Mouse (Mus musculus): Measurements from ENCODE around the gene Cep152. TPM values are rescaled to one million over a fixed set of nuclear protein-coding genes. Genes with fewer than 3 reads are reported as not detected.

The Cep152 gene
- total and polyA plus RNA-seq, 3 experiments, result 0.51 to 1.4 (median 1.4) TPM

- no peak overlapping the region for H3K27ac ChIP-seq
- H3K4me3 ChIP-seq, result no peak overlapping the region
- no peaks in the 10 kb centered on the region for H3K27me3 ChIP-seq (ENCODE audit: control insufficient read depth, insufficient read depth, low read length)
- H3K79me2 ChIP-seq (replicated peaks; ENCODE audit: control insufficient read depth, insufficient read depth, low read length), result no peaks in the 10 kb centered on the region
- H3K36me3 ChIP-seq (ENCODE audit: control insufficient read depth, insufficient read depth, low read length), result no peaks in the 10 kb centered on the region
- WGBS, result 92% methylated on average over 12 of the region's 12 CpGs
- H3K4me1 ChIP-seq (ENCODE audit: control insufficient read depth, insufficient read depth, low read length), result no peaks in the 10 kb centered on the region
- intact Hi-C loops (cut with DNase I), result no loop called here
- DNase-seq, result no peak
- TF ChIP-seq EP300 (IDR thresholded peaks at IDR 0.05; ENCODE audit: insufficient read depth, low read depth, low read length) (no peak), CTCF (IDR thresholded peaks at IDR 0.05) (no peak), POLR2A (IDR thresholded peaks at IDR 0.05; ENCODE audit: insufficient read depth, low read depth, low read length) (no peak)
- H3K9ac ChIP-seq (ENCODE audit: low read depth, low read length), result no peak overlapping the region
Observed at GRCm38 (mm10) chr2:125589287-125589686, 35.6 kb downstream of the Cep152 start.

DNA sequence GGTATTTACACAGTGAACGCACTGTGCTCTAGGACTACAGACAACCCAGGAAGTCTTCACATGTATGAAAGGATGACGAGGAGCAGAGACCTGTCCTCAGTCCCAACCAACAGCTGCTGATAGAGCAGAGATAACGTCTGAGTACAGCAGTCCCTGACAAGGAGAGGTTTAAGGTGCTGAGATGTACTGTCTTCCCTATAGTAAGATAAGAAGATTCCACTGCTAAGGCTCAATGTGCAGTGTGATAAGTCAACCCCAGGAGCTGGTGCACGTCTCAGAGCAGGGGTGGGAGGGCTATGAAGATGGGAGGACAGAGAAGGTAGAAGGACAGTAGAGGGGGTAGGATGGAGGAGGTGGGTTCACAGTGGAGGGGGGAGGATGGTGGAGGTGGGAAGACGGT lies 43.8 kb downstream of the Cep152 start:
- intact Hi-C loops (cut with DNase I), result no loop called here
- H3K9ac ChIP-seq (ENCODE audit: low read depth, low read length), result no peak overlapping the region
- H3K27ac ChIP-seq, result no peak overlapping the region
- H3K4me3 ChIP-seq, result no peak overlapping the region
- 84% methylated on average over 5 of the region's 5 CpGs for WGBS
- no peaks in the 10 kb centered on the region for H3K27me3 ChIP-seq (ENCODE audit: control insufficient read depth, insufficient read depth, low read length)
- no peaks in the 10 kb centered on the region for H3K36me3 ChIP-seq (ENCODE audit: control insufficient read depth, insufficient read depth, low read length)
- no peaks in the 10 kb centered on the region for H3K4me1 ChIP-seq (ENCODE audit: control insufficient read depth, insufficient read depth, low read length)
- H3K79me2 ChIP-seq (replicated peaks; ENCODE audit: control insufficient read depth, insufficient read depth, low read length), result no peaks in the 10 kb centered on the region
- no peak for TF ChIP-seq EP300 (IDR thresholded peaks at IDR 0.05; ENCODE audit: insufficient read depth, low read depth, low read length)
- no peak for TF ChIP-seq POLR2A (IDR thresholded peaks at IDR 0.05; ENCODE audit: insufficient read depth, low read depth, low read length)
- TF ChIP-seq CTCF (IDR thresholded peaks at IDR 0.05), result no peak
- no peak for DNase-seq

DNA sequence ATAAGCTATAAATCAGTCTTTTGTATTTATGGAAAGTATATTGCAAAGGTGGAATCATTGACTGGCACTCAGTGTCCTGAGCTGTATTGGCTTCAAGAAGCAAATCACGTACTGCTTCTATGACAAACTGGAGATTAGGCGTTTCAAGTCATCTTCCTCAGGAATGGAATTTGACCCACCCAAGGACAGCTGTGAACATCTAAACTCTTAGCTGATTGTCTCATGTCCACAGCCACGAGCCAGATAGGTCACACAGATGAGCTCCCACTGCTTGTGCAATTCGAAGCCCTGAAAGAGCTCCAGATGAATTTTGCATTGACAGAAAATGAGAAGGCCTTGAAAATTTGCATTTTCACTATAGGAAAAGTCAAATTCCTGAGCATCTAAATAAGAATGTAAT lies 47.2 kb downstream of the Cep152 start:
- DNase-seq, result peak in 1 of 2 experiments; percentile 30
- H3K9ac ChIP-seq (ENCODE audit: low read depth, low read length), result no peak overlapping the region
- no peaks in the 10 kb centered on the region for H3K27me3 ChIP-seq (ENCODE audit: control insufficient read depth, insufficient read depth, low read length)
- no peaks in the 10 kb centered on the region for H3K4me1 ChIP-seq (ENCODE audit: control insufficient read depth, insufficient read depth, low read length)
- intact Hi-C loops (cut with DNase I), result no loop called here
- no peak for TF ChIP-seq POLR2A (IDR thresholded peaks at IDR 0.05; ENCODE audit: insufficient read depth, low read depth, low read length)
- TF ChIP-seq EP300 (IDR thresholded peaks at IDR 0.05; ENCODE audit: insufficient read depth, low read depth, low read length), result no peak
- no peak for TF ChIP-seq CTCF (IDR thresholded peaks at IDR 0.05)
- WGBS, result 78% methylated on average over 4 of the region's 4 CpGs
- H3K4me3 ChIP-seq, result no peak overlapping the region
- no peaks in the 10 kb centered on the region for H3K79me2 ChIP-seq (replicated peaks; ENCODE audit: control insufficient read depth, insufficient read depth, low read length)
- H3K36me3 ChIP-seq (ENCODE audit: control insufficient read depth, insufficient read depth, low read length), result no peaks in the 10 kb centered on the region
- no peak overlapping the region for H3K27ac ChIP-seq

DNA sequence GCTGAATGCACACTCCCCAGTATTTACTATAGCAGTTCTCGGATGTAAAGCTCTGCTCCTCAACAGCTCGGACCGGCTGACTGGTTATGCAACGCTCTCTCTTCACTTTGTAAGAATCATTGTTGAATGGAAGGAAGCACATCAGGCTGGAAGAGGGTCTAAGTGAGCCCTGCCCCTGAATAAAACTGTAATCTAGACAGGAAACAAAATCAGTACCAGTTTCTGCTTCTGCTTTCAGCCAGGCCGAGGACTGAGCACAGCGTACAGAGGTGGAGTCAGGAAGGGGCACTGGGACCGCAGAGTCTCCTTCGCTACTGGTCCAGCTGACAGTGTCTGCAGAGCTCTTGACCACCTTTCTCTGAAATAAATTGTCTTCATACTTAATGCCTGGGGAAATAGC lies 48.4 kb downstream of the Cep152 start:
- Histone ChIP-seq H3K4me1 (ENCODE audit: control insufficient read depth, insufficient read depth, low read length) (no peaks in the 10 kb centered on the region), H3K9ac (ENCODE audit: low read depth, low read length) (no peak overlapping the region), H3K4me3 (no peak overlapping the region), H3K79me2 (replicated peaks; ENCODE audit: control insufficient read depth, insufficient read depth, low read length) (no peaks in the 10 kb centered on the region), H3K36me3 (ENCODE audit: control insufficient read depth, insufficient read depth, low read length) (no peaks in the 10 kb centered on the region), H3K27ac (no peak overlapping the region), H3K27me3 (ENCODE audit: control insufficient read depth, insufficient read depth, low read length) (no peaks in the 10 kb centered on the region)
- TF ChIP-seq CTCF (IDR thresholded peaks at IDR 0.05) (no peak), POLR2A (IDR thresholded peaks at IDR 0.05; ENCODE audit: insufficient read depth, low read depth, low read length) (no peak), EP300 (IDR thresholded peaks at IDR 0.05; ENCODE audit: insufficient read depth, low read depth, low read length) (no peak)
- DNase-seq, result no peak
- intact Hi-C loops (cut with DNase I), result no loop called here
- 77% methylated on average over 8 of the region's 8 CpGs for WGBS

- H3K9ac ChIP-seq (ENCODE audit: low read depth, low read length), result no peak overlapping the region
- H3K4me1 ChIP-seq (ENCODE audit: control insufficient read depth, insufficient read depth, low read length), result no peaks in the 10 kb centered on the region
- DNase-seq, result no peak
- TF ChIP-seq POLR2A (IDR thresholded peaks at IDR 0.05; ENCODE audit: insufficient read depth, low read depth, low read length), result no peak
- no peak for TF ChIP-seq EP300 (IDR thresholded peaks at IDR 0.05; ENCODE audit: insufficient read depth, low read depth, low read length)
- no peak for TF ChIP-seq CTCF (IDR thresholded peaks at IDR 0.05)
- H3K36me3 ChIP-seq (ENCODE audit: control insufficient read depth, insufficient read depth, low read length), result no peaks in the 10 kb centered on the region
- H3K79me2 ChIP-seq (replicated peaks; ENCODE audit: control insufficient read depth, insufficient read depth, low read length), result no peaks in the 10 kb centered on the region
- H3K4me3 ChIP-seq, result no peak overlapping the region
- H3K27ac ChIP-seq, result no peak overlapping the region
- intact Hi-C loops (cut with DNase I), result no loop called here
- WGBS, result 84% methylated on average over 3 of the region's 3 CpGs
- no peaks in the 10 kb centered on the region for H3K27me3 ChIP-seq (ENCODE audit: control insufficient read depth, insufficient read depth, low read length)
Observed at GRCm38 (mm10) chr2:125575766-125576165, 49.1 kb downstream of the Cep152 start.

GRCm38 (mm10) chr2:125563884-125564283 lies 61.0 kb downstream of the Cep152 start:
- Histone ChIP-seq H3K27me3 (ENCODE audit: control insufficient read depth, insufficient read depth, low read length) (no peaks in the 10 kb centered on the region), H3K79me2 (replicated peaks; ENCODE audit: control insufficient read depth, insufficient read depth, low read length) (no peaks in the 10 kb centered on the region), H3K27ac (no peak overlapping the region), H3K36me3 (ENCODE audit: control insufficient read depth, insufficient read depth, low read length) (no peaks in the 10 kb centered on the region), H3K9ac (ENCODE audit: low read depth, low read length) (no peak overlapping the region), H3K4me1 (ENCODE audit: control insufficient read depth, insufficient read depth, low read length) (peaks cover 2% of the 10 kb centered on the region), H3K4me3 (no peak overlapping the region)
- 87% methylated on average over 11 of the region's 11 CpGs for WGBS
- no peak for TF ChIP-seq EP300 (IDR thresholded peaks at IDR 0.05; ENCODE audit: insufficient read depth, low read depth, low read length)
- DNase-seq, result no peak
- intact Hi-C loops (cut with DNase I), result no loop called here
